Mouse (Mus musculus) hindbrain, embryonic 11.5 days (tissue): ENCODE measurements around the gene 4930595D18Rik. TPM values are rescaled to one million over a fixed set of nuclear protein-coding genes. Genes with fewer than 3 reads are reported as not detected.

Source experiments
- ATAC-seq: fragments of 200-750 bp; cut with Nextera tagmentation; 2 replicates; pipeline ENCODE4 v1.8.0; 2017; ENCODE audit warnings: mild to moderate bottlenecking, moderate TSS enrichment, moderate library complexity; ENCODE audit not compliant: low FRiP score
- DNase-seq: peaks from one replicate; pipeline ENCODE4 v3.0.0-alpha.2; 2015; ENCODE audit warnings: low spot score
- H3K27ac ChIP-seq: fragments of 300-500 bp; sonication (generic); 2 replicates; pipeline ENCODE4 v1.5.1; 2014; ENCODE audit warnings: mild to moderate bottlenecking, low read depth, low read length
- H3K27me3 ChIP-seq: fragments of 300-500 bp; sonication (generic); 2 replicates; pipeline ENCODE4 v1.6.1; 2014; ENCODE audit warnings: mild to moderate bottlenecking, low read length, moderate library complexity, mixed read lengths; ENCODE audit not compliant: control insufficient read depth, insufficient read depth
- H3K36me3 ChIP-seq: fragments of 300-500 bp; sonication (generic); 2 replicates; pipeline ENCODE4 v1.6.1; 2014; ENCODE audit warnings: mild to moderate bottlenecking, low read length, moderate library complexity, mixed read lengths; ENCODE audit not compliant: control insufficient read depth, insufficient read depth
- H3K4me1 ChIP-seq: fragments of 300-500 bp; sonication (generic); replicated peaks from 2 replicates; pipeline ENCODE4 v1.6.1; 2014; ENCODE audit warnings: low read length, mixed read lengths; ENCODE audit not compliant: control insufficient read depth, insufficient read depth
- H3K4me2 ChIP-seq: fragments of 300-500 bp; sonication (generic); replicated peaks from 2 replicates; pipeline ENCODE4 v1.6.1; 2014; ENCODE audit warnings: mild to moderate bottlenecking, low read depth, low read length
- H3K4me3 ChIP-seq: fragments of 300-500 bp; sonication (generic); 2 replicates; pipeline ENCODE4 v1.5.1; 2014; ENCODE audit warnings: low read depth, low read length
- H3K9ac ChIP-seq: fragments of 300-500 bp; sonication (generic); 2 replicates; pipeline ENCODE4 v1.6.1; 2014; ENCODE audit warnings: low read depth, low read length
- H3K9me3 ChIP-seq: fragments of 300-500 bp; sonication (generic); 2 replicates; pipeline ENCODE4 v1.6.1; 2016; ENCODE audit warnings: low read length; ENCODE audit not compliant: control insufficient read depth
- WGBS: fragments of 180-500 bp; shearing (Covaris S2); extraction: QIAGEN DNeasy Blood & Tissue Kit; methylation state at CpG from one replicate; pipeline ENCODE4 v1.1.7; 2014; 5-methylcytosine and 5-hydroxymethylcytosine counted together
- polyA plus RNA-seq: library from polyadenylated mRNA; unstranded; fragments of >200 nt; fragmentation: Nextera tagmentation; extraction: Ambion mirVana; gene quantifications from 2 replicates; pipeline ENCODE4 v1.2.1, GENCODE M21; 2014

The 4930595D18Rik gene
- polyA plus RNA-seq, 1 experiment from 2014 or later = not detected

DNA sequence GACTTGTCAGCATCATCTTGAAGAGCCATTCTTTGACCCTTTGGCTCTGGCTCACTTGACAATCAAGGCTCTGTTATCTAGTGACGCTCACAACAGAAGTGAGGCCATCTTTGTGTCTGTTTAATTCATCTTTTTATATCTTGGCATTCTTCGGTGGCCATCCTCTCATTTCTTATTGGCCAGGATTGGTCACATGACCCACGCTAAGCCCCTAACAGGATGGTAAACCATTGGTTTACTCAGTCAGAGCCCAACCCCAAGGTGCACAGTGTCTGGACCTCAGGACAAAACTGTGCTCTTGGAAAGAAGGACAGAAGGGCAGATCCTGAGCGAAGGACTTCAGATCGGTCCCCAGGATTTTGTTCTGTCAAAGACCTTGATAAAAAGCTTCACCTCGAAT lies 31.7 kb downstream of the 4930595D18Rik start:
- no peak overlapping the region for H3K4me3 ChIP-seq
- no peak overlapping the region for H3K27ac ChIP-seq
- WGBS = 90% methylated on average over 6 of the region's 6 CpGs
- H3K9me3 ChIP-seq = no peaks in the 10 kb centered on the region
- no peaks in the 10 kb centered on the region for H3K27me3 ChIP-seq
- no peaks in the 10 kb centered on the region for H3K36me3 ChIP-seq
- no peak overlapping the region for H3K4me2 ChIP-seq
- no peaks in the 10 kb centered on the region for H3K4me1 ChIP-seq
- no peak overlapping the region for H3K9ac ChIP-seq
- ATAC-seq (no peak), DNase-seq (no peak)

DNA sequence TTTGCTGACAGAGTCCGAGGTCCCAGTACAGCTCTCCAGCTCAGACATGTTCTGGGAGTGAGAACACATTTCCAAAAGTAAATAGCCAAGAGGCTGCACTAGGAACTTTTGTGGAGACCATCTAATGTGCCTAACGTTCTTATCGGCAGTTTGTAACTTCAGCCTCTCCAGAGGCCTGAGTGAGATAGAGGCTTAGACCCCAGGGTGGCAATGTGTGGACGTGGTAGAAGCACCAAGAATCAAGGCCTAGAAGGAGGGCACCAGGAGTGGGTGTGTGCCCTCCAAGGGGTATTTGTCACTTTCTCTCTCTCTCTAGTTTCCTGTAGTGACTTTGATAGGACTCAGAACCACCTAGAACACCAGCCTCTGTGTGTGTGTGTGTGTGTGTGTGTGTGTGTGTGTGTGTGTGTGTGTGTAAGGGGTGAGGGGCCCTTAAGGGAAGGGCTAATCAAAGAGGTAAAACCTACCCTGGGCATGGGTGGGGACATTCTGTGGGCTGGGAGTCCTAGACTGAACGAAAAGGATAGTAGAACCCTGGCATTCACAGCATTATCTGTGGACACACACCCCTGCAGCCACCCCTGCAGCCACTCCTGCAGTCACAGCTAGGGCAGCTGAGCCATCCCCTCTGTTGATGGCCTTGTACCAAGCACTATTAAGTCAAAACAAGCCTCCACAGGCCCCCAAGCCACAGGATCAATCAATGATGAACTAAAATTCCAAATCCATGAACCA lies 32.7 kb downstream of the 4930595D18Rik start:
- no peak overlapping the region for H3K4me2 ChIP-seq
- no peaks in the 10 kb centered on the region for H3K36me3 ChIP-seq
- no peak overlapping the region for H3K4me3 ChIP-seq
- ATAC-seq (no peak), DNase-seq (no peak)
- H3K9ac ChIP-seq = no peak overlapping the region
- H3K4me1 ChIP-seq = no peaks in the 10 kb centered on the region
- H3K9me3 ChIP-seq = no peaks in the 10 kb centered on the region
- no peaks in the 10 kb centered on the region for H3K27me3 ChIP-seq
- no peak overlapping the region for H3K27ac ChIP-seq
- 86% methylated on average over 5 of the region's 5 CpGs for WGBS

DNA sequence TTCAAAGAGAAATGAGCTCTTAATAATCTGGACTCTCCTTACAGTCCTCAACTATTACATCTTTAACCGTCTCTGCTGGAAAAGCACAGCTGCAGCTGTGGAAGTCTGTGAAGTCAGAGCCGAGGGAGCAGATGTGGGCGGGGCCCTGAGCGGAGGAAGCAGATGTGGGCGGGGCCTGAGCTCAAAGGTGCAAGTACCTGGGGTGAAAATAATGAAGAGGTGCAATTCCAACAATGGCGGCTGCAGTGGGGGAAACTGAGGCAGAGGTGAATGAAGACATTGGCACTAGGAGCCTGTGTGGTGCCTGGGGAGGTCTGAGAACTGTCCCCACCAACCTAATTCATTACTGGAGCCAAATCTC lies 34.1 kb downstream of the 4930595D18Rik start:
- DNase-seq = no peak
- H3K4me3 ChIP-seq = no peak overlapping the region

DNA sequence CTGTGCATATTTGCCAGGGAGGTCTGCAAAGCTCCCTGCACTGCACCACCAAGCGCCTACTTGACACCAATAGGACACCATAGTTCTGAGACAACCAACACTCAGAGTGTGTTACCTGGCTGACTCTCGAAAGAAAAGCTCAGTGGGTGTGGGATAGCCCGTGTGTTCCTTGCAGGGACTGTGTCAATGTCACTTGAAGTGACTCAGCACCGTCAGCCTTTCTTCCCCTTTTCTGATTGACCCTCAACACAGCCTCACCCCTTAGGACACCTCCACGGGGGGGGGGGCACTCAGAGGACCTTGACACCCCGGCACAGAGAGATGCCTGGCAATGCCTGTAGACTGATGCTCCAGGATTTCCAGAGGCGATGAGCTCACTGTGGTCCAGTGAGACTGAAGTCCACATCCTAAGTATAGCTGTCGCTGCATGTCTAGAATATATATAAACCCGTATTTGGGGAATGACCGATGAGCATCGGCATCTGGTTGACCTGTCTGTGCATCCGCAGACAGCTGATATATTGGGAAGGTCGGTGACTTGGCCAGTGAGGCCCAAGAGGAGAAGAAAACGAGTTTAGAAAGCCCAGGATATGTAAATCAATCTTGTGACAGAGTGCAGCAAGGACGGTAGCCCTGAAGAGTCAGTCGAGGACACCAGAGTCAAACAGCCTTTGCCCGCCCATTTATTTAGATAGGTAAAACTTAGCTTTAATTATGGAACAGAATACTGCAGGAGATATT lies 34.6 kb downstream of the 4930595D18Rik start:
- Histone ChIP-seq H3K4me3 (no peak overlapping the region), H3K36me3 (no peaks in the 10 kb centered on the region), H3K9me3 (no peaks in the 10 kb centered on the region), H3K27ac (no peak overlapping the region), H3K4me2 (no peak overlapping the region), H3K27me3 (no peaks in the 10 kb centered on the region), H3K4me1 (peaks cover 8% of the 10 kb centered on the region), H3K9ac (no peak overlapping the region)
- ATAC-seq = no peak
- WGBS = 66% methylated on average over 17 of the region's 17 CpGs
- DNase-seq = no peak

More for the DNA sequence above, 34.1 kb downstream of the 4930595D18Rik start:
- no peak overlapping the region for H3K4me2 ChIP-seq
- no peaks in the 10 kb centered on the region for H3K9me3 ChIP-seq
- 15% methylated on average over 6 of the region's 6 CpGs for WGBS
- no peaks in the 10 kb centered on the region for H3K27me3 ChIP-seq
- no peak for ATAC-seq
- H3K36me3 ChIP-seq = no peaks in the 10 kb centered on the region
- H3K9ac ChIP-seq = no peak overlapping the region
- peaks cover 3% of the 10 kb centered on the region for H3K4me1 ChIP-seq
- no peak overlapping the region for H3K27ac ChIP-seq

DNA sequence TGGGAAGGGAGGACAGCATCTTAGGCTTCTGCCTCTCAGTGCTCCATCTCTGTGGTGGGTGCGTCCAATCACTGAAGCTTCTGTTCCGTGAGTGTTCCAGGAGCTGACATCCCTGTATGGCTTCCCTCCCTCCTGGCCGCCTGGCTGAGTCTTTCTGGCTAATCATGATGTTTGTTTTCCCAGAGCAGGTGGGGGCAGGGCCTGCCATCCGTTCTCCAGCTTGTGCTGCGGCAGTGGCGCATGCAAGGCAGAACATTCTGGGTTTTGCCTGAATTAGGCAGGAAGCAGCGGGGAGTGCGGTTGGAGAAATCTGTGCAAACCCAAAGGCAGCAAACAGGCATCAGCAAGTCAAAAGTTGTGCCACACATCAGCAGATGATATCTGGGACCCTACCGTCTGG lies 39.0 kb downstream of the 4930595D18Rik start:
- peaks cover 19% of the 10 kb centered on the region for H3K4me1 ChIP-seq
- no peak overlapping the region for H3K4me2 ChIP-seq
- no peak for ATAC-seq
- no peak overlapping the region for H3K27ac ChIP-seq
- no peaks in the 10 kb centered on the region for H3K9me3 ChIP-seq
- no peak overlapping the region for H3K9ac ChIP-seq
- WGBS = 45% methylated on average over 9 of the region's 9 CpGs
- H3K36me3 ChIP-seq = no peaks in the 10 kb centered on the region
- no peaks in the 10 kb centered on the region for H3K27me3 ChIP-seq
- H3K4me3 ChIP-seq = no peak overlapping the region
- no peak for DNase-seq

DNA sequence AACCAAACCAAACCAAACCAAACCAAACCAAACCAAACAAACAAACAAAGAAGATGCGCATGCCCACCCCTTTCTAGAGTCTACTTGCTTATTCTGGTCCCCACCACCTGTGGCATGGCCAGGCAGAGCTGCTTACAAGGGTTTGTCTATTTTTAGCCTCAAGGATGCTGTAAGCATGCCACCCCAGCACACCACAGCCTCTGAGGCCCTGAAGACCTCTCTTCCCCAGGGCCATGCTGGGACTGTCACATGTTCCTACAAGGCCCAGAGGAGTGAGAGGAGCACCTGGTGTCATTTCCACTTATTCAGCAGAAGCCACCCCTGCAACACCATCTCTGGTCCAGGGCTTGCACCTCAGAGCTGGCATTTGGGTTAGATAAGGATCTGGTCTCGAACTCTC lies 39.7 kb downstream of the 4930595D18Rik start:
- Histone ChIP-seq H3K4me3 (no peak overlapping the region), H3K27me3 (no peaks in the 10 kb centered on the region), H3K9me3 (no peaks in the 10 kb centered on the region), H3K4me1 (peaks cover 19% of the 10 kb centered on the region), H3K9ac (no peak overlapping the region), H3K4me2 (no peak overlapping the region), H3K36me3 (no peaks in the 10 kb centered on the region), H3K27ac (no peak overlapping the region)
- ATAC-seq = no peak
- no peak for DNase-seq
- WGBS = 100% methylated on average over 2 of the region's 2 CpGs

DNA sequence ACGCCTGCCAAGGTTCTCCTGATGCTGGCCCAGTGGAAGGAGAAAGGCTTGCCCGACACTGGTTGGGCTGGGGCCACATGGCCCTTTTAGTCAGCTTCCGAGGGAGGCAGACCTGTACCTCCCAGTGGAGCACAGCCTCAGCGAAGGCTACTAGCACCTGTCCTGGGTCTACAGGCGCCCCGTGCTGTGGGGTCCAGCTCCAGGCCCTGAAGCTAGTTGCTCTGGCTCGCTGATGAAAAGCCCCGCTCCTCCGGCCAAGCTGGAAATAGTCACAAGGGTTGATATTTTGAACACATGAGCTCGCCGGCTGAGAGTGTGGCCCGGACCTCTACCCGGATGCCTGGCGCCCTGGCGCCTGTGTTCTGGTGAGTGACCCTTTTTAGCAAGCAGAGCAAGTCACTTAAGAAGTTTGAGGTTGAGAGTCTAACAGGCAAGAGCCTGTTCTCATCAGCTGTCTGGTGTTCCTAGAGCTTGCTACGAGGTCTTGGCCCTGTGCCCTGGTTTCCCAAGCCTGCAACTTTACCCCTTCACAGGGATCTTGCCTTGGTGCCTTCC lies 40.7 kb downstream of the 4930595D18Rik start:
- peak; percentile 67 for ATAC-seq
- H3K4me2 ChIP-seq = peak overlapping the region; percentile 24
- H3K36me3 ChIP-seq = no peaks in the 10 kb centered on the region
- H3K9me3 ChIP-seq = no peaks in the 10 kb centered on the region
- 63% methylated on average over 16 of the region's 16 CpGs for WGBS
- H3K9ac ChIP-seq = no peak overlapping the region
- no peak for DNase-seq
- no peaks in the 10 kb centered on the region for H3K27me3 ChIP-seq
- H3K4me3 ChIP-seq = no peak overlapping the region
- peaks cover 19% of the 10 kb centered on the region for H3K4me1 ChIP-seq
- H3K27ac ChIP-seq = peak overlapping the region; percentile 79

DNA sequence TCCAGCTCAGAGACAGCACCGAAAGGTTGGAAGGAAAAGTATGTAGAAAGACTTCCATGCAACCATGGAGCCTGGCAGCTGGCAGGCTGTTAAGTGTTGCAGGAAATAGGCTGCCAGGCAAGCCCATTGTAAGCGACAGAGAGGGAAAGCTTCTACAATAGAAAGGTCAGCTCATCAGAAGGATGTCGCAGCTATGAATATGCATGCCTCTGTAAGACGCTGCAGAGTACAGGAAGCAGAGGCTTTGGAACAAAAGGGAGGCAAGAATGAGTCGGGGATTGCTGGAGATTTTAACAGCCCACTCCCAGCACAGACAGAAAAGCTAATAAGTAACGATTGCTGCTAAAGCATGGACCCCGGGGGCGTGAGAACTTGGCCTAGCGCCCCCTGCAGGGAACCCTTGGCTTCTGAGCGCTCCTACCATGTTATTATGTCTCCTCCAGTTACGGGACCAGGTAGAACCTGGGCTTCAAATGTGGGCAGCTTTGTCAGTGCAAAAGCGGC lies 41.2 kb downstream of the 4930595D18Rik start:
- Histone ChIP-seq H3K4me2 (peak overlapping the region; percentile 24), H3K27ac (peak overlapping the region; percentile 82), H3K36me3 (no peaks in the 10 kb centered on the region), H3K4me1 (peaks cover 19% of the 10 kb centered on the region), H3K9ac (no peak overlapping the region), H3K9me3 (no peaks in the 10 kb centered on the region), H3K4me3 (no peak overlapping the region), H3K27me3 (no peaks in the 10 kb centered on the region)
- ATAC-seq (peak; percentile 82), DNase-seq (peak; percentile 85)
- WGBS = 10% methylated on average over 12 of the region's 12 CpGs
